Mouse (Mus musculus) stomach, postnatal 0 days (tissue): ENCODE measurements at regions not wholly inside any gene's neighbourhood (a gene's known extent, or its start where the extent isn't known, plus 50 kb on each side); places are given as distances from the start of the nearest gene placed in this dataset.

Experiments used
- CTCF ChIP-seq: IDR thresholded peaks from 2 replicates; pipeline ENCODE4 v1.5.1; 2016; ENCODE audit warnings: antibody characterized with exemption, low read depth, mild to moderate bottlenecking, moderate library complexity
- EP300 ChIP-seq: optimal IDR thresholded peaks from 2 replicates; pipeline ENCODE3; 2016; ENCODE audit warnings: antibody characterized with exemption

DNA sequence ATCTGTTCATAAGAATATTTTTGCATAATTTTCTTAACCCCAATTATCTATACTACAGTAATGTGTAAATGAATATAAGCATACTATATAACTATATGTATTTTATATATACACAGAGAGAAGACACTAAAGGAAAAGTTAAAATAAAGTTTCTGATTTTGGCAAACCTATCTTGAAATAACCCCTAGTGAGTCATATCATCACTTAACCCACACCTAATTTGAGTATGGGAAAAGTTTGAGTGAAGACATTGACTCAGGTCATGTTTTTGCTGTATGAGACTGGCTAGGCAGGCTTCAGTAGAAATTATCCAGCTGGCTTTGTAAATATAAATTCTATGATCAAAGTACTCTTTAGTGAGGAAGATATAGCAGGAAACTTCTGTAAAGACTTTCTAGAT is 223.1 kb upstream of the Klf12 start:
- TF ChIP-seq CTCF (no peak), EP300 (no peak)
